Mouse (Mus musculus): ENCODE measurements around the gene Gzmg.
"Not testable (repeated sequence)": the region's sequence is repeated elsewhere in the genome, so short reads cannot be mapped to it uniquely, and the experiment has no call there.

Gene Gzmg

DNA sequence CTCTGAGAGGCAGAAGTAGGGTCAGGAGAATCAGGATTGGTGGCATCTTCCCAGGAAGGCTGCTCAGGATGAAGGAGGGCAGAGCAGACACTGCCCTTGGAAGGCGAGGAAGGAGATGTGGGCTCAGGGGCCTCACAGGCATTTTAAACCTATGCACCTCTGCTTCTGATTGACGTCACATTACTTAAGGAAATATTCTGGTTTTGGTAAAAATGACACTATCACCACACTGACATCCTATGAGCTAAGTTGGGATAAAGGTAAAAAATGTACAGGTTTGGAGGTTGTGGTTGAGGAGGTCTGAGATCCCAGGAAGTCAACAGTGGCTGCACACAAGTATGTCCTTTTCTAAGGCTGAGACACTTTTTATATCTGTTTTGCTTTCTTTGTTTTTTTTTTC, at the start of gene Gzmg:
Gene Gzmg (minus strand): TSS at position 101 of the 400 bp plus-strand sequence.
- DNase-seq (ENCODE audit: low read depth, low spot score), result not testable (repeated sequence)

DNA sequence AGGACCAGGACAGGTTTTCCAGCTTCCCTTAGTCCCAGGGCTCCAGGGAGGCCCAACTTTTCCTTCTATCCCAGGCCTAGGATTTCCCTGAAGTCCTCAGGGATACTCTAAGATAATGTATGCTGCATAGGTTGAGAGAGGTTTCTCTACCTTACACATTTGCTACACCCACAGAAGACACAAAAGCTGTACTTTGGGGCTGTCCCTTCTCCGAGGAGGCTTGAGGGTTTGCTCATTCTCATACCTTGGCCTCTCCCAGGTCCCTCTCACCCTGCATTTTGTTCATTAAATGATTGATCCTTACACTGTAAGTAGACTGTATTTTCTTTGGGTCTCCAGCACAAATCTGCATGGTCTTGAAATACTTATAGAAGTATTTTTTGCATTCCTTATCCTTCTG, 46.2 kb upstream of the Gzmg start:
- no peak for DNase-seq (ENCODE audit: low read depth, low spot score)

DNA sequence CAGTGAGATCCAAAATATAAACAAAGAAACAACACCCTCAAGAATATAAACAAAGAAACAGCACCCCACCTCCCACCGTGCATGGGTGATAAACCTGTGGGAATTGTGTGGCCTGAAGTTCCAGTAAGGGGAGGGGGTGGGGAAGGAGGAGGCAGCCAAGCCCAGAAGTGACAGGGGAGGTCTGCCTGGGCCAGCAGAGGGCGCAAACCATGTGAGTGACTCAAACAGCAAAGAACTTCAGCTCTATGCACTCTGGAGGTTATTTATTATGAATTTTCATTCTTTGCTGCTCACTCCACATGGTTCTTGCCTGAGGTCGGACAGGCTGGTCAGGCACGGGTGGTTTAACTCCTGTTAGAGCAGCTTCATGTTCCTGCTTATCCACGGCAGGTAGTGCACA, 45.6 kb upstream of the Gzmg start:
- DNase-seq (ENCODE audit: low read depth, low spot score), result peak; percentile 26

- DNase-seq (ENCODE audit: low read depth, low spot score), result peak; percentile 63
Observed at GRCm38 (mm10) chr14:56203975-56204374, 44.6 kb upstream of the Gzmg start.

DNA sequence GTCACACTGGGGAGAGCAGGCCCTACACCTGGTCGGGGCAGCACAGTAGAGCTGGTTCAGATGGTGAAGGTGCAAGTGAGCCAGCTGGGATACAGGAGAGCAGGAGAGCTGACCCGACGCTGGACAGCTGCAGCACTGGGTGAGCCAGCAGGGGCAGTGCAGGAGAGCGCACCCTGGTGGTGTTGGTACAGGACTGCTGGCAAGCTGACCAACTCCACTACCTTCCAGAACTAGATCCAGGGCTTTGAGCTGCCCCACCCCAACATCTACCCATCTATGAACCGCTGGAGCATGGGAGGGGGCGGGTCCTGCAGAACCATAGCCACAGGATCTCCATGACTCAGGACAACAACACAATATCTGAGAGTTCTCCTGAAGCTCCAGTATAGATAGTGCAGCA, 27.6 kb upstream of the Gzmg start:
- DNase-seq (ENCODE audit: low read depth, low spot score), result no peak

DNA sequence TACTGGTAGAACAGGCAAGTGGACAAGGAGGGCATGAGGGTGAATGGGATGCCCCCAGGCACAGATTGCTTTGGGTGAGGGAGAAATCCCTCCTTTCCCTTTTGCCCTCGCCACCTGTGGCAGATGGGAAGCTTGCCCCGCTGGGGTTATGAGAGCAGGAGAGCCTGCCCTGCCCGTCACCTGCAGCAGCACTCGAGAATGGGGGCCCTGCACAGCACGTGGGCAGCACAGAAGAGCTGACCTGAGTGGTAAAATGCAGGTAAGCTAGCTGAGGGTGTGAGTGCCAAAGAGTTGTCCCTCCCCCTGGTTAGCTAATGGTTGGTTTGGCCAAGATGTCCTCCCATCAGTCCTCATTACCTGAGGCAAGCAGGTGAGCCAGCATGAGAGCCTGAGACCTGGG, 27.1 kb upstream of the Gzmg start:
- DNase-seq (ENCODE audit: low read depth, low spot score), result no peak

DNA sequence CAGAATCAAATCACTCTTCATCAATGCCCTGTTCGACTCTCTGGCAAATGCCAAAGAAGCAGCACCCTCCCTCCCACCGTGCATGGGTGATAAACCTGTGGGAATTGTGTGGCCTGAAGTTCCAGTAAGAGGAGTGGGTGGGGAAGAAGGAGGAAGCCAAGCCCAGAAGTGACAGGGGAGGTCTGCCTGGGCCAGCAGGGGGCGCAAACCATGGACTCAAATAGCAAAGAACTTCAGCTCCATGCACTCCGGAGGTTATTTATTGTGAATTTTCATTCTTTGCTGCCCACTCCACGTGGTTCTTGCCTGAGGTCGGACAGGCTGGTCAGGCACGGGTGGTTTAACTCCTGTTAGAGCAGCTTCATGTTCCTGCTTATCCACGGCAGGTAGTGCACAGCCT, 18.3 kb upstream of the Gzmg start:
- peak; percentile 36 for DNase-seq (ENCODE audit: low read depth, low spot score)

DNA sequence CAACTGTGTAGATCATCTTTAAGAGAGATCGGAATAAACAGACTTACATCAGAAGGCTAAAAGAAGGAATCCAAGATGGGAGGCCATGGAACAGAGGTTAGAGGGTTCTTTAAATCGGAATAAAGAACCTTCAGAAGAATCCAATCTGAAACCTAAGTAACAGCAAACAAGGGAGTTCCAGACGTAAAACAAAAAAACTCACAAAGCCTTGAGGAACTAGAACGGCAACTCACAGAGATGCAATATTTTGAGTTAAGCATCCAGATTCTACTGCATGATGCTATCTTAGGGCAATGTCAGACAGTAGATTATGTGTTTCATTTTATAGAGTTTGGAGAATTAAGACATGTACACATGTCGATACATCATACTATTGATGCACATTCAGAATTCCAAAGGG, 15.1 kb upstream of the Gzmg start, which contains the start of gene Gzmn:
Gene Gzmn (minus strand): TSS at position 101 of the 400 bp plus-strand sequence.
- no peak for DNase-seq (ENCODE audit: low read depth, low spot score)

DNA sequence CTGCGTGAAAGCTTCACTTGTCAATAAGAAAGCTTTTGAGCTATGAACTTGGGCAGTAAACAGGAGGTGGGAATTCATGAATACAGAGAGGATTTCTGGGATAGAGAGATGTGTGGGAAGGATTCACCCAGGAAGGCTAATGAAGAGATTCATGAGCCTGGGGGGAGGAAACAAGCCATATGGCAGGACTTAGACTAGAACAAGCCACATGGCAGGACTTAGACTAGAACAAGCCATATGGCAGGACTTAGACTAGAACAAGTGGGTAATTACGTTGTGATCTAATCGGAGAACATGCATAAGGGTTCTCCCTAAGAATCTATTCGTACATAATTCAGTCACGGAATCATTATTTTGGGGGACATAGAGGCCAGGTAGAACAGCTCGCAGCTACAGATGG, 14.0 kb upstream of the Gzmg start:
- DNase-seq (ENCODE audit: low read depth, low spot score), result peak; percentile 93

- no peak for DNase-seq (ENCODE audit: low read depth, low spot score)
Observed at GRCm38 (mm10) chr14:56172744-56173143, 13.4 kb upstream of the Gzmg start.

- peak; percentile 79 for DNase-seq (ENCODE audit: low read depth, low spot score)
Observed at GRCm38 (mm10) chr14:56168009-56168408, 8.6 kb upstream of the Gzmg start.

- DNase-seq (ENCODE audit: low read depth, low spot score), result peak; percentile 96
Observed at GRCm38 (mm10) chr14:56162109-56162508, 2.7 kb upstream of the Gzmg start.

DNA sequence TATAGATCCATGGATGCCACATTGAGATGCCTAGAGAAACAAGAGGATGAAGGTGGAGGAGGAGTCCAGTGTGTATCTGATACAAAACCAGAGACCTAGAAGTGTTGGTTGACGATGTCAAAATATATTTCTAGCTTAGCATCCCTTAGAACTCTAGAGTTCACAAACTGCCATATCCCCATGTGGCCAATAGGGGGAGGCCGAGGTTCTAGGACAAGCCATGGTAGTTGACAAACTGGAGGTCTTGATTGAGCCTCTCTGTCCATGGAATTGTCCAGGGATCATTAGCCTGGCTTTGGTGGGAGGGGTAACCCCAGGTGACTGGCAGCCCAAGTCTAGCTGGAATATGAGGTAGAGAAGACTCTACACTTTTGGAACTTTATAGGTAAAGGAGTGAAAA, 4.0 kb downstream of the Gzmg start:
- no peak for DNase-seq (ENCODE audit: low read depth, low spot score)

DNA sequence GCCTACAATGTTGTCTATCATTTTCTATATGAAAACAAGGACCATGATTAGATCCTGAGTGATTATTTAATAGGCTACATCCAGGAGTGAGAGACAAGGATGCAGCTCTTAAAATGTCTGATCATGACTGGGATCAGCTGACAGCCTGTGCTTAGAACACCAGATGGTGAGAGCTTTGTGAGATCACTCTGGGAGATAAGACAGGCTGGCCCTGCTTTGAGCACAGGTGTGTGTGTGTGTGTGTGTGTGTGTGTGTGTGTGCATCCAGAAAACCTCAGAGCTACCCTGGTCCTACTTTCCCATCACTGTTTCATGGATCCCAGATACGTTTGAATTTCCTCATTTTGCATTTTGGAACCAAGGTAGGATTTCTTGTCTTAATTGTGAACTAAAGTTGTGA, 25.7 kb downstream of the Gzmg start:
- peak; percentile 54 for DNase-seq (ENCODE audit: low read depth, low spot score)

DNA sequence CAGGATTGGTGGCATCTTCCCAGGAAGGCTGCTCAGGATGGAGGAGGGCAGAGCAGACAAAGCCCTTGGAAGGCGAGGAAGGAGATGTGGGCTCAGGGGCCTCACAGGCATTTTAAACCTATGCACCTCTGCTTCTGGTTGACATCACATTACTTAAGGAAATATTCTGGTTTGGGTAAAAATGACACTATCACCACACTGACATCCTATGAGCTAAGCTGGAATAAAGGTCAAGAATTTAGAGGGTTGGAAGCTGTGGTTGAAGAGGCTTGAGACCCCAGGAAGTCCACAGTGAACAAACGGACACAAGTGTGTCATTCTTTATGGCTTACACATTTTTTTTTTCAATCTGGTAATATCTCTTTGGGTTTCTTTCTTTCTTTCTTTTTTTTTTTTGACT, 26.9 kb downstream of the Gzmg start, which contains the start of gene Gzmd:
Gene Gzmd (minus strand): TSS at position 101 of the 400 bp plus-strand sequence.
- not testable (repeated sequence) for DNase-seq (ENCODE audit: low read depth, low spot score)

DNA sequence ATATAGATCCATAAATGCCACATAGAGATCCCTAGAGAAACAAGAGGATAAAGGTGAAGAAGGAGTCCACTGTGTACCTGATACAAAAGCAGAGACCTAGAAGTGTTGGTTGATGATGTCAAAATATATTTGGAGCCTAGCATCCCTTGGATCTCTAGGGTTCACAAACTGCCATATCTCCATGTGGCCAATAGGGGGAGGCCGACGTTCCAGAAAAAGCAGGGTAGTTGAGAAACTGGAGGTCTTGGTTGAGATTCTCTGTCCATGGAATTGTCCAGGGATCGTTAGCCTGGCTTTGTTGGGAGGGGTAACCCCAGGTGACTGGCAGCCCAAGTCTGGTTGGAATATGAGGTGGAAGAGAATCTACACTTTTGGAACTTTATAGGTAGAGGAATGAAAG, 31.0 kb downstream of the Gzmg start:
- DNase-seq (ENCODE audit: low read depth, low spot score), result no peak

- no peak for DNase-seq (ENCODE audit: low read depth, low spot score)
Observed at GRCm38 (mm10) chr14:56123516-56123915, 35.9 kb downstream of the Gzmg start.

DNA sequence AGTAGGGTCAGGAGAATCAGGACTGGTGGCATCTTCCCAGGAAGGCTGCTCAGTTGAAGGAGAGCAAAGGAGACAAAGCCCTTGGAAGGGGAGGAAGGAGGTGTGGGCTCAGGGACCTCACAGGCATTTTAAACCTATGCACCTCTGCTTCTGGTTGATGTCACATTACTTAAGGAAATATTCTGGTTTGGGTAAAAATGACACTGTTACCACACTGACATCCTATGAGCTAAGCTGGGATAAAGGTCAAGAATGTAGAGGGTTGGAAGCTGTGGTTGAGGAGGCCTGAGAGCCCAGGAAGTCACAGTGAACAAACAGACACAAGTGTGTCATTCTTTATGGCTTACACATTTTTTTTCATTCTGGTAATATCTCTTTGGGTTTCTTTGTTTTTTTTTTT, 38.9 kb downstream of the Gzmg start, which contains the start of gene Gzme:
Gene Gzme (minus strand): TSS at position 101 of the 400 bp plus-strand sequence.
- no peak for DNase-seq (ENCODE audit: low read depth, low spot score)

GRCm38 (mm10) chr14:56115531-56116310, 43.7 kb downstream of the Gzmg start:
- DNase-seq (ENCODE audit: low read depth, low spot score), result not testable (repeated sequence)
